Mouse (Mus musculus) gastrocnemius, adult 18-20 months (tissue): Measurements from ENCODE around the gene Ppp6r3. TPM values are rescaled to one million over a fixed set of nuclear protein-coding genes. Genes with fewer than 3 reads are reported as not detected.
"Not testable (repeated sequence)": the region's sequence is repeated elsewhere in the genome, so short reads cannot be mapped to it uniquely, and the experiment has no call there.

Source experiments
- DNase-seq: peaks from one replicate; pipeline ENCODE4 v3.0.0; 2021; ENCODE audit warnings: low spot score
- long read RNA-seq, 2 experiments: library from polyadenylated mRNA; stranded (forward); transcript quantifications; one replicate each; pipeline ENCODE4 v2.0.0; 2021
- total RNA-seq, 2 experiments: library from RNA; stranded (reverse); gene quantifications; 2 replicates each; pipeline ENCODE4 v1.2.3; 2021

The Ppp6r3 gene
- 10 to 100 TPM; 57.0 to 65.4 TPM for total RNA-seq
- long read RNA-seq, experiment 1, full-length matches to known transcripts, result 22 of 44 reads
- long read RNA-seq, experiment 1, partial matches to known transcripts, result 8 of 44 reads
- long read RNA-seq, experiment 1, other reads (novel, unspliced or antisense), result 14 of 44 reads
- long read RNA-seq, experiment 2, full-length matches to known transcripts, result 15 of 40 reads
- long read RNA-seq, experiment 2, partial matches to known transcripts, result 6 of 40 reads
- long read RNA-seq, experiment 2, other reads (novel, unspliced or antisense), result 19 of 40 reads

- peak; percentile 99 for DNase-seq
Observed at GRCm38 (mm10) chr19:3575632-3576384, at the start of gene Ppp6r3. Gene Ppp6r3 (minus strand): TSS chr19:3575749.

GRCm38 (mm10) chr19:3625111-3625510, 49.6 kb upstream of the Ppp6r3 start:
- DNase-seq, result no peak

- peak; percentile 52 for DNase-seq
Observed at GRCm38 (mm10) chr19:3623824-3624223, 48.3 kb upstream of the Ppp6r3 start.

GRCm38 (mm10) chr19:3623294-3623693, 47.7 kb upstream of the Ppp6r3 start:
- DNase-seq, result no peak

GRCm38 (mm10) chr19:3620871-3621270, 45.3 kb upstream of the Ppp6r3 start:
- DNase-seq, result no peak

- DNase-seq, result no peak
Observed at GRCm38 (mm10) chr19:3619359-3619758, 43.8 kb upstream of the Ppp6r3 start.

- no peak for DNase-seq
Observed at GRCm38 (mm10) chr19:3613991-3614390, 38.4 kb upstream of the Ppp6r3 start.

GRCm38 (mm10) chr19:3612534-3613273, 37.2 kb upstream of the Ppp6r3 start:
- DNase-seq, result no peak

- no peak for DNase-seq
Observed at GRCm38 (mm10) chr19:3611730-3612129, 36.2 kb upstream of the Ppp6r3 start.

- DNase-seq, result peak; percentile 18
Observed at GRCm38 (mm10) chr19:3610886-3611285, 35.3 kb upstream of the Ppp6r3 start.

GRCm38 (mm10) chr19:3609826-3610225, 34.3 kb upstream of the Ppp6r3 start:
- DNase-seq, result no peak

GRCm38 (mm10) chr19:3594316-3594715, 18.8 kb upstream of the Ppp6r3 start:
- no peak for DNase-seq

GRCm38 (mm10) chr19:3593379-3594055, 18.0 kb upstream of the Ppp6r3 start:
- no peak for DNase-seq

GRCm38 (mm10) chr19:3589968-3590367, 14.4 kb upstream of the Ppp6r3 start:
- DNase-seq, result no peak

- no peak for DNase-seq
Observed at GRCm38 (mm10) chr19:3589547-3589946, 14.0 kb upstream of the Ppp6r3 start.

GRCm38 (mm10) chr19:3587729-3588128, 12.2 kb upstream of the Ppp6r3 start:
- not testable (repeated sequence) for DNase-seq

- DNase-seq, result peak; percentile 43
Observed at GRCm38 (mm10) chr19:3586540-3586939, 11.0 kb upstream of the Ppp6r3 start.

GRCm38 (mm10) chr19:3586026-3586425, 10.5 kb upstream of the Ppp6r3 start:
- DNase-seq, result no peak

GRCm38 (mm10) chr19:3581326-3581725, 5.8 kb upstream of the Ppp6r3 start:
- peak; percentile 52 for DNase-seq

GRCm38 (mm10) chr19:3577911-3578290, 2.4 kb upstream of the Ppp6r3 start:
- no peak for DNase-seq

- no peak for DNase-seq
Observed at GRCm38 (mm10) chr19:3577265-3577910, 1.8 kb upstream of the Ppp6r3 start.
